Mouse (Mus musculus): ENCODE data around the gene Cyb561d2.

DNA sequence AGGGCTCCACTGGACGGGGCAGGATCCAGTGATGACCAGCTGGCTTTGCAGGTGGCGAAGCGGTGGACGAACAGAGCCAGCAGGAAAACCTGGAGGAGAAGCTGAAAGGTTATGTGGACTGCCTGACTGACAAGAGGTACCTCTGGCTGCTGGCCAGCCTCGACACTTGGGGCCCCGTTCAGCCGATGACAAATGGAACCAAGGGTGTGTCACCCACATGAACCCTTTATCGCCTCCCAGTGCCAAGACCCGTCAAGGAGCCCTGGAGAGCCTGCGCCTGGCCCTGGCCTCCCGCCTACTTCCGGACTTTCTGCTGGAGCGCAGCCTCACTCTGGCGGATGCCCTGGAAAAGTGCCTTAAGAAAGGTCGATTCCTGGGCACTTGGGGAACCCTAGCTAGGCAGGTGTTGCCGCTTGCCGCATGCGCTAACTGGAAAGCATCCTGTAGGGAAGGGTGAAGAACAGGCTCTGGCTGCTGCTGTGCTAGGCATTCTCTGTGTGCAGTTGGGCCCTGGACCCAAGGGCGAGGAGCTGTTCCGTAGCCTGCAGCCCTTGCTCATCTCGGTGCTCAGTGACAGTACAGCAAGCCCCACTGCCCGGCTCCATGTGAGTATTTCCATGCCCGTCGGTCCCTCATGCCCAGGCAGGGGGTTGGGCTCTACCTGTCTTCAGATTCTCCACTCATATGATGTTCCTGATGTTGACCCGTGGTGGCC is 48.2 kb upstream of the Cyb561d2 start:
- TF ChIP-seq POLR2A (IDR thresholded peaks at IDR 0.05; ENCODE audit: extremely low read depth, insufficient read depth, low read length) (no peak), CTCF (IDR thresholded peaks at IDR 0.05; ENCODE audit: low read depth, low read length) (no peak)
